Mouse (Mus musculus) adrenal gland, postnatal 25 days (tissue): ENCODE measurements around the gene Gjb6. TPM values are rescaled to one million over a fixed set of nuclear protein-coding genes. Genes with fewer than 3 reads are reported as not detected.

Experiments
- DNase-seq: peaks from one replicate; pipeline ENCODE4 v3.0.0; 2021; ENCODE audit warnings: mixed read lengths
- total RNA-seq: library from RNA; stranded (reverse); gene quantifications from 2 replicates; pipeline ENCODE4 v1.2.3, GENCODE M21; 2021

The Gjb6 gene
- total RNA-seq, 1 experiment from 2014 or later: not detected

- DNase-seq: no peak
Measured at GRCm38 (mm10) chr14:57084180-57084668, 49.2 kb downstream of the Gjb6 start.

- no peak for DNase-seq
Measured at GRCm38 (mm10) chr14:57082863-57083262, 50.5 kb downstream of the Gjb6 start.

DNA sequence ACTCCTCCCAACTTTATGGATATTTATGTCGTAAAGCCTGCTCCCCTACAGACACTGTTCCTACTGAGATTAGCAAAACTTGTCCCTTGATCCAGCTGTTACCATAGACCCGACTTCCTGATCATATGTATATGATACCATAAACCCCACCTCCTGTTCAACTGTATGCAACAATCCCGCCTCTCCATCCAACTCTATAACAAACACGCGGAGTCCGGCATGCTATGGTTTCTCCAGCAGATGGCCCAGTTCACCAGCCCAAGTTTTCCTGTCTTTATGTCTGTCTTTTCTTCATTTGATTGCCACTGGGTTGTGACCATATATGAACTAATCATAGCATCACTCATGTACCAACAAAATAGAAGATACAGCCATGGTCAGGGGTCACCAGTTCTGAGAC lies 57.9 kb downstream of the Gjb6 start:
- DNase-seq: no peak

Other genes with a start within 250 kb of the Gjb6 start
- 59.4 and 65.4 TPM in 2 replicates for gene Zmym2, start 247.0 kb downstream of the Gjb6 start, total RNA-seq
- gene Gja3, start 75.5 kb downstream of the Gjb6 start, total RNA-seq: not detected in 2 replicates
- 20.6 and 30.1 TPM in 2 replicates for gene Gjb2, start 28.9 kb downstream of the Gjb6 start, total RNA-seq
- not detected in 2 replicates for gene Gm4491, start 17.7 kb downstream of the Gjb6 start, total RNA-seq